Mouse (Mus musculus) kidney, postnatal 10 days (tissue): ENCODE data around the gene 6430571L13Rik.

Experiments
- DNase-seq: peaks from one replicate; pipeline ENCODE4 v3.0.0; 2021; ENCODE audit warnings: mixed read lengths

6430571L13Rik gene

GRCm38 (mm10) chr9:107386722-107387121 is 46.3 kb downstream of the 6430571L13Rik start:
- peak; percentile 68 for DNase-seq

GRCm38 (mm10) chr9:107387708-107388107 is 47.3 kb downstream of the 6430571L13Rik start:
- no peak for DNase-seq

GRCm38 (mm10) chr9:107388263-107388662 is 47.9 kb downstream of the 6430571L13Rik start:
- no peak for DNase-seq

- no peak for DNase-seq
These were observed 56.0 kb downstream of the 6430571L13Rik start for GRCm38 (mm10) chr9:107396397-107396796.

GRCm38 (mm10) chr9:107398968-107399367 is 58.6 kb downstream of the 6430571L13Rik start:
- DNase-seq: no peak

GRCm38 (mm10) chr9:107399491-107399971 is 59.1 kb downstream of the 6430571L13Rik start, which contains the start of gene Cacna2d2:
Gene Cacna2d2, plus strand, starts transcription at chr9:107399612.
- DNase-seq: peak; percentile 72

GRCm38 (mm10) chr9:107400060-107400511 is 59.7 kb downstream of the 6430571L13Rik start:
- peak; percentile 18 for DNase-seq

- DNase-seq: no peak
These were observed 60.4 kb downstream of the 6430571L13Rik start for GRCm38 (mm10) chr9:107400666-107401285.
